Mouse (Mus musculus) urinary bladder, postnatal 36 days (tissue): ENCODE data around the gene Tradd.
A peak's percentile ranks its signal among the peaks of the same experiment; 100 is the strongest.
"Not testable (repeated sequence)": the region's sequence is repeated elsewhere in the genome, so short reads cannot be mapped to it uniquely, and the experiment has no call there.

Experiments used
- DNase-seq, 2 experiments: peaks; one replicate each; pipeline ENCODE4 v3.0.0; 2022; ENCODE audit warnings: low spot score in 2 of 2, mixed read lengths in 1 of 2

The Tradd gene

GRCm38 (mm10) chr8:105295256-105295655 is 30.8 kb upstream of the Tradd start:
- DNase-seq: no peak

- no peak for DNase-seq
These were observed 30.4 kb upstream of the Tradd start for GRCm38 (mm10) chr8:105294776-105295175.

GRCm38 (mm10) chr8:105293405-105293804 is 29.0 kb upstream of the Tradd start:
- DNase-seq: no peak

GRCm38 (mm10) chr8:105292471-105292870 is 28.1 kb upstream of the Tradd start:
- DNase-seq: no peak

- not testable (repeated sequence) for DNase-seq
These were observed 27.4 kb upstream of the Tradd start for GRCm38 (mm10) chr8:105291802-105292201.

GRCm38 (mm10) chr8:105291364-105291763 is 27.0 kb upstream of the Tradd start:
- not testable (repeated sequence) for DNase-seq

GRCm38 (mm10) chr8:105290554-105291314 is 26.3 kb upstream of the Tradd start:
- DNase-seq: peak; percentile 86 to 88

GRCm38 (mm10) chr8:105289805-105290460 is 25.5 kb upstream of the Tradd start, which contains the start of gene 4931428F04Rik:
Gene 4931428F04Rik (minus strand): TSS chr8:105289864.
- DNase-seq: no peak

- DNase-seq: peak; percentile 89 to 90
These were observed 24.7 kb upstream of the Tradd start for GRCm38 (mm10) chr8:105288958-105289732.

- DNase-seq: no peak
These were observed 23.8 kb upstream of the Tradd start for GRCm38 (mm10) chr8:105288231-105288630.

- DNase-seq: no peak
These were observed 22.5 kb upstream of the Tradd start for GRCm38 (mm10) chr8:105286907-105287306.

GRCm38 (mm10) chr8:105285514-105285913 is 21.1 kb upstream of the Tradd start:
- no peak for DNase-seq

- DNase-seq: peak in 1 of 2 experiments; percentile 51
These were observed 18.7 kb upstream of the Tradd start for GRCm38 (mm10) chr8:105283074-105283473.

GRCm38 (mm10) chr8:105282239-105282638 is 17.8 kb upstream of the Tradd start:
- DNase-seq: no peak

- no peak for DNase-seq
These were observed 17.4 kb upstream of the Tradd start for GRCm38 (mm10) chr8:105281821-105282220.

GRCm38 (mm10) chr8:105280567-105280966 is 16.2 kb upstream of the Tradd start:
- no peak for DNase-seq

GRCm38 (mm10) chr8:105278911-105279334 is 14.5 kb upstream of the Tradd start:
- DNase-seq: peak; percentile 68 to 89

GRCm38 (mm10) chr8:105276292-105277120 is 12.1 kb upstream of the Tradd start:
- no peak for DNase-seq

- DNase-seq: no peak
These were observed 11.4 kb upstream of the Tradd start, which contains the start of gene Nol3 for GRCm38 (mm10) chr8:105275840-105276239. Gene Nol3 (plus strand): TSS chr8:105276140.

GRCm38 (mm10) chr8:105275387-105275786 is 11.0 kb upstream of the Tradd start:
- no peak for DNase-seq

- DNase-seq: no peak
These were observed 6.4 kb upstream of the Tradd start for GRCm38 (mm10) chr8:105270916-105271186.
